Mouse (Mus musculus): ENCODE measurements around the gene Pop5. TPM values are rescaled to one million over a fixed set of nuclear protein-coding genes. Genes with fewer than 3 reads are reported as not detected.

Gene Pop5
- polyA plus RNA-seq, 1 experiment from 2014 or later, result 97.1 TPM

DNA sequence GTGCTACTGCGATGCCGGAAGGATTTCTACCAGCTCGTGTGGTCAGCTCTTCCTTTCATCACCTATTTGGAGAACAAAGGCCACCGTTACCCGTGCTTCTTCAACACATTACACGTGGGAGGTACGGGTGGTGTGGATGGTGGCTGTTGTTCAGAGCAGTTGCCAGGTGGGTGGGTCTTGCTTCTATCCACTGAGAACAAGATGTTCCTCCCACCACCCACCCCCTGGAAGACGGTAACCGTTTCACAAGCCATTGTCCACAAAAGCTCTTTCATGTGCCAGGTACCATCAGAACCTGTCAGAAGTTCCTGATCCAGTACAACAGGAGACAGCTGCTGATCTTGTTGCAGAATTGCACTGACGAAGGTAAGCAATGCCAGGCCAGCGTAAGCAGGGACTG is 4.6 kb downstream of the Pop5 start:
- Histone ChIP-seq H3K27me3 (peaks cover 1% of the 10 kb centered on the region; the same call in 1 of the 2 replicates), H3K4me3 (no peak overlapping the region), H3K36me3 (peaks cover 56% of the 10 kb centered on the region), H3K4me1 (peaks cover 16% of the 10 kb centered on the region), H3K27ac (no peak overlapping the region), H3K4me2 (no peak overlapping the region), H3K9me3 (no peaks in the 10 kb centered on the region), H3K9ac (no peak overlapping the region)
- no peak for ATAC-seq (ENCODE audit: insufficient number of reproducible peaks, low FRiP score, low TSS enrichment, low read depth)
- 84% methylated on average over 11 of the region's 11 CpGs for WGBS

DNA sequence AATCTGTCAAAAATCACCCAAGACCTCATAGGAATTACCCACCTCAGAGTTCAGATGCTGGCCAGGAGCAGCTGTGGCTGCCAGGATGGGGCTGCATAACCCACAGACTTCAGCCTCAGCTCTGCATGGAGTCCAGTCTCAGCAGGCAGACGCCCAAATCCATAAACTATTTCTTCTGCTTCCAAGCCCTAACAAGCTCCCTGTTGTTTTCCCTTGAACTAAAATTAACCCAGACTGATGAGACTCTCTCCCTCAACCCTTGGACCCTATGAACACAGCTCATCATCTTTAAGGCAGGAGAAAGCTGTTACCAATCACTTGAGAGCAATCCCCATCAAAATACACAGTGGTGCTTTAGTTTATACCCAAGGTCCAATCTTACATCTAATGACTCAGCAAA is 19.8 kb downstream of the Pop5 start:
- WGBS, result 59% methylated on average over 1 of the region's 1 CpGs
- Histone ChIP-seq H3K9ac (no peak overlapping the region), H3K27me3 (no peaks in the 10 kb centered on the region), H3K9me3 (no peaks in the 10 kb centered on the region), H3K4me2 (no peak overlapping the region), H3K4me3 (no peak overlapping the region), H3K36me3 (peaks cover 69% of the 10 kb centered on the region), H3K27ac (no peak overlapping the region), H3K4me1 (peaks cover 3% of the 10 kb centered on the region; the same call in 1 of the 2 replicates)
- no peak for ATAC-seq (ENCODE audit: insufficient number of reproducible peaks, low FRiP score, low TSS enrichment, low read depth)

DNA sequence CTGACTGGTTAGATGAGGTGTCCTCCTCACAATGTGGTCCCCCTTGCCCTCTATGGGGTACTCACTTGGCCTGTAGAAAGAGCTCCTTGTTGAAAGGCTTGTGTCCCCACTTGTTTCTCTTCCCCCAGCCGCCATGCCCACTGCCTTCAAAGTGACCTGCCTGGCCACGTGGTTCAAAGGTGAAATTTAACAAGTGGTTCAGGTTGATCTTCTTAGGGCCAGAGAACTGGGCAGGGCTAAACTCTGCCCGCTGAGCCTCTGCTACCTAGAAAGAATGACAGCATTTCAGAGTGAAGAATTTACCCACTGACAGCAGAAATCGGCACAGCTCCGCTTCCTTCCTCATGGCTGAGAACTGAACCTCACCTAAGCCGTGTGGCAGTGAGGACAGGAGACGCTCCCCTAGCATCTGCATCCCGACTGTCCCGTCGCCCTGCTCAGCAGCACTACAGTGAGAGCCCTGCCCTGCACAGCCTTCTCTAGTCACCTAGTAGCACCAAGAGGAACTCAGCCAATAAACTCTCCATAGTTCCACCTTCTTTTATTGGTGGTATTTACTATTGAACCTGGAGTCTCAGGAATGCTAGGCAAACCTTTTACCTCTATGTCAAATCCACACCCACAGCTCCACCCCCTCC is 21.4 kb downstream of the Pop5 start:
- no peak overlapping the region for H3K4me3 ChIP-seq
- 89% methylated on average over 10 of the region's 10 CpGs for WGBS
- H3K36me3 ChIP-seq, result peaks cover 58% of the 10 kb centered on the region
- no peak overlapping the region for H3K27ac ChIP-seq
- ATAC-seq (ENCODE audit: insufficient number of reproducible peaks, low FRiP score, low TSS enrichment, low read depth), result no peak
- H3K4me1 ChIP-seq, result peaks cover 5% of the 10 kb centered on the region; the same call in 1 of the 2 replicates
- no peaks in the 10 kb centered on the region for H3K27me3 ChIP-seq
- no peak overlapping the region for H3K4me2 ChIP-seq
- no peak overlapping the region for H3K9ac ChIP-seq
- H3K9me3 ChIP-seq, result no peaks in the 10 kb centered on the region

DNA sequence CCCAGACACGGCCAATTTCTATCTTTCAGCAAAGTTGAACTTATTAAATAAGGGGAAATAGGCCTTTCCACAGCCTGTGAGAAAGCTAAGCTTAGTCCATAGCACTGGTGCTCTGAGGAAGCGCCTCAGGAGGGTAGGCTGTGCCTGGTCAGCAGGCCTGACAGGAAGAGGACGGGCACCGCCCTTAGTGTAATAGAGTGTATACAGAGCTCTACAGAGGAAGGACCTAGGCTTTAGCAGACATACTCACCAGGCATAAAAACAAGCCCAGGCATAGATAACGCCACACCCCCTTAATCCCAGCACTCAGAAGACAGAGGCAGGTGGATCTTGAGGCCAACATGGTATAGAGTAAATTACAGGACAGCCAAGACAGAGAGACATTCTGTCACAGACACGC is 24.7 kb downstream of the Pop5 start:
- Histone ChIP-seq H3K9ac (no peak overlapping the region), H3K4me1 (peaks cover 9% of the 10 kb centered on the region), H3K27me3 (no peaks in the 10 kb centered on the region), H3K4me3 (no peak overlapping the region), H3K9me3 (no peaks in the 10 kb centered on the region), H3K27ac (no peak overlapping the region), H3K36me3 (peaks cover 61% of the 10 kb centered on the region), H3K4me2 (no peak overlapping the region)
- WGBS, result 77% methylated on average over 6 of the region's 6 CpGs
- no peak for ATAC-seq (ENCODE audit: insufficient number of reproducible peaks, low FRiP score, low TSS enrichment, low read depth)

DNA sequence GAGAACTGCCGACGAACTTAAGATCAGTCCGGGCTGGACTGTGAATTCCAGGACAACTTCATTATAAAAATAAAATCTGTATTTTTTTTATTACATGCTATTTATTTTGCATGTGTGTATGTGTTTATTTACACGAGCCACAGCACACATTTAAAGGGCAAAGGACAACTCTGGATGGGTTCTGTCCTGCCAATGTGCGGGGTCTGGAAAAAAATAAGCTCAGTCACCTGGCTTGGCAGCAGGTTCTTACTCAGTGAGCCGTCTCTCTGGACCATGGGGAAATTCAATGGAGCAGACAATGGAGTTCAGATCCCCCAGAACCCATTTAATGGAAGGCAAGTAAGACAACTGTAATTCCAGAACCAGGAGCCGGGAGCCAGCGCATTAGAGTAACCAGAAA is 25.5 kb downstream of the Pop5 start:
- H3K4me2 ChIP-seq, result no peak overlapping the region
- WGBS, result 75% methylated on average over 8 of the region's 8 CpGs
- ATAC-seq (ENCODE audit: insufficient number of reproducible peaks, low FRiP score, low TSS enrichment, low read depth), result no peak

DNA sequence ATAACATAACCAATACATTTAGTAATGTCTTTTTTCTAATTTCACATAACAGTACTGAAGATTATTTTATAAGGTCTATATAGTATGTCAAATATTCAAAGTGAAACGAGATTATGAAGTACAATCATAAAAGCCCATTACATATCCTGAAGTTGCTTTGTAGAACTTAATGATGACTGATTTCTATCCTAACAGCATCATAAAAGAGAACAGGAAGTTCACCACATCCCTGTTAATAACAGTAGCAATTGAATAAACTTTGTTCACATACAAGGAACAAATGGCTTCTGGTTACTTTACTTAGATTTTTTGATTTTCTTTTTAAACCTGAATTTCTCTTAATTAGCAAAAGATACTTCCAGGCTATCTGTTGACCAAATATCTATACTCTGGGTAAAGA is 26.2 kb downstream of the Pop5 start:
- 73% methylated on average over 1 of the region's 1 CpGs for WGBS
- H3K4me1 ChIP-seq, result peaks cover 18% of the 10 kb centered on the region
- no peak overlapping the region for H3K4me2 ChIP-seq
- no peaks in the 10 kb centered on the region for H3K9me3 ChIP-seq
- no peaks in the 10 kb centered on the region for H3K27me3 ChIP-seq
- no peak overlapping the region for H3K27ac ChIP-seq
- no peak overlapping the region for H3K4me3 ChIP-seq
- H3K9ac ChIP-seq, result no peak overlapping the region
- no peak for ATAC-seq (ENCODE audit: insufficient number of reproducible peaks, low FRiP score, low TSS enrichment, low read depth)
- H3K36me3 ChIP-seq, result peaks cover 45% of the 10 kb centered on the region

More for the DNA sequence above, 25.5 kb downstream of the Pop5 start:
- Histone ChIP-seq H3K27me3 (no peaks in the 10 kb centered on the region), H3K9me3 (no peaks in the 10 kb centered on the region), H3K36me3 (peaks cover 53% of the 10 kb centered on the region), H3K9ac (no peak overlapping the region), H3K4me1 (peaks cover 11% of the 10 kb centered on the region), H3K27ac (no peak overlapping the region), H3K4me3 (no peak overlapping the region)

DNA sequence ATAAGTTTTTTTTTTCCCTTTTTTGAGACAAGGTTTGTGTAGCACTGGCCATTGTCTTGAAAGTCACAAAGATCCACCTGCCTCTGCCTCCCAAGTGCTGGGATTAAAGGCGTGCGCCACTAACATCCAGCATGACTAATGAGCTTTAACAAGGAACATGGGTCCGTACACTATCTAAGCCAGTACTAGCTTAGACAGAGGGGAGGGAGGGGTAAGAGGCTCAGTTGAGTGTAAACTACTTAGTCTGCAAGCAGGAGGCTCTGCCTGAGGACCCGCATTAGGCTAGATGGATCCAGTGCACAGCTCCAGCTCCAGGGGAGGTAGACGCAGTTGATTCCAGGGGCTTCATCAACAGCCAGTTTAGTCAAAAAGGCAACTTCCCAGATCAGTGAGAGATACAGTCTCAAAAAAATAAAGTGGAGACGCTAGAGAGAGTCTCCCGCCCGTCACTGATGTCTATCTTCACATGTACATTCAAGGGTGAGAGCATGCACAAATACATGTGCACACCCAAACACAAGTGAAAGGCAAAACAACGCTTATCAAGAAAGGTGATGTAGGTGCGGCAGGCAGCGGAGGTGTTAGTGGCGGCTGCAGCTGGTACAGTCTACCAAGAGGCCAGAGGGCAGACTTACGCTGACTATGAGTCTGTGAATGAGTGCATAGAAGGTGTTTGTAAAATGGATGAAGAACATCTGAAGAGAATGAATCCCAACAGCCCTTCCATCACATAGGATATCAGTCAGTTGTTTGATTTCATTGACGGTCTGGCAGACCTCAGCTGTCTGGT is 27.1 kb downstream of the Pop5 start:
- no peak overlapping the region for H3K4me3 ChIP-seq
- H3K4me2 ChIP-seq, result no peak overlapping the region
- H3K9me3 ChIP-seq, result no peaks in the 10 kb centered on the region
- no peak for ATAC-seq (ENCODE audit: insufficient number of reproducible peaks, low FRiP score, low TSS enrichment, low read depth)
- 89% methylated on average over 14 of the region's 14 CpGs for WGBS
- H3K36me3 ChIP-seq, result peaks cover 37% of the 10 kb centered on the region
- no peak overlapping the region for H3K9ac ChIP-seq
- no peak overlapping the region for H3K27ac ChIP-seq
- no peaks in the 10 kb centered on the region for H3K27me3 ChIP-seq
- H3K4me1 ChIP-seq, result peaks cover 21% of the 10 kb centered on the region

DNA sequence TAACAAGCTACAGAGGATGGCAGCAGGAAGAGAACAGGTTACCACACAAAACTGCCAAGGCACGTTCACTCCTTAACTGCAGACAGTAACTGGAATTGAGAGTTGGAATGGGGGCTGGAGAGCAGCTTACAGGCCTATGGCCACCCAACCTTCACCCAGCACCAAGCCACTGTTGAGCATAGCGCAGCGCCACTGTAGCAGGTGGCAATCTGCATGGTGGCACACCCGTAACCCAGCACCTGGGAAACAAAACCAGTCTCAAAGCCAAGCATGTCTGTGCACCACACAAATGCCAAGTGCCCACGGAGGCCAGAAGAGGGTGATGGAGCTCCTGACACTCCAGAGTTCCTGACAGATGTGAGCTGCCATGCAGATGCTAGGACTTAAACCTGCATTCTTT is 30.7 kb downstream of the Pop5 start:
- no peak overlapping the region for H3K27ac ChIP-seq
- H3K4me2 ChIP-seq, result no peak overlapping the region
- H3K27me3 ChIP-seq, result no peaks in the 10 kb centered on the region
- H3K9ac ChIP-seq, result no peak overlapping the region
- ATAC-seq (ENCODE audit: insufficient number of reproducible peaks, low FRiP score, low TSS enrichment, low read depth), result 0 out of 2 replicates have a peak, but pooled peaks have one; percentile 52
- H3K36me3 ChIP-seq, result peaks cover 18% of the 10 kb centered on the region; the same call in 1 of the 2 replicates
- no peak overlapping the region for H3K4me3 ChIP-seq
- no peaks in the 10 kb centered on the region for H3K9me3 ChIP-seq
- WGBS, result 86% methylated on average over 5 of the region's 5 CpGs
- peaks cover 41% of the 10 kb centered on the region for H3K4me1 ChIP-seq

DNA sequence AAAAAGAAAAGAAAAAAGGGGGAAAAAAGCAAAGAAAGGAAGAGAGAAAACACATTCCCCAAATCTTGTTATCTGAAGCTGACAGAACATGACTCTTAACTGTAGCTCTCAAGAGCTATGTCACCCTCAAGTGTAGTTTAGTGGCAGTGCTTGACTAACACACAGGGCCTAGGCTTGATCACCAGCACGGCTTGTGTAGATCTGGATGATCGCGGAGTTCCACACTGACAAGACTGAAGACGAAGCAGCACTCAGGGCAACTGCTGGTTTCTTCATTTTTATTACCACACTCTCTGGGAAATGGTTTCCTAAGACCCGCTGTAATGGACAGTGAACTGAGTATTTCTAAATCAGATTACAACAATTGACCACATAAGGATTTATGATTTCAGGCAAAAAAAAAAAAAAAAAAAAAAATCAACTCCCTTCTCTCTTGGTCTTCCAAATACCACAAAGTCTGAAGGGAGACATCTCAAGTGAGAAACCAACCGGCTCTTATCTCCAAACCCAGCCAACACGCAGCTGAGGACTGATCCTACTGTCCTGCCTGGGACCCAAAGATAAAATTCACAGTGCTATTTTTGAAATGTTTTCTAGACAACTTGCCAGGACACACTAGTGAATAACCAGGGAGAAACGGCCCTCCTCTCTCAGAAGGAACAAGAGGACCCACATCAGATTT is 31.3 kb downstream of the Pop5 start:
- no peak overlapping the region for H3K4me2 ChIP-seq
- 81% methylated on average over 8 of the region's 8 CpGs for WGBS
- H3K27me3 ChIP-seq, result no peaks in the 10 kb centered on the region
- peaks cover 18% of the 10 kb centered on the region; the same call in 1 of the 2 replicates for H3K36me3 ChIP-seq
- no peak for ATAC-seq (ENCODE audit: insufficient number of reproducible peaks, low FRiP score, low TSS enrichment, low read depth)
- peaks cover 44% of the 10 kb centered on the region for H3K4me1 ChIP-seq
- no peak overlapping the region for H3K4me3 ChIP-seq
- H3K9me3 ChIP-seq, result no peaks in the 10 kb centered on the region
- H3K9ac ChIP-seq, result no peak overlapping the region
- no peak overlapping the region for H3K27ac ChIP-seq

DNA sequence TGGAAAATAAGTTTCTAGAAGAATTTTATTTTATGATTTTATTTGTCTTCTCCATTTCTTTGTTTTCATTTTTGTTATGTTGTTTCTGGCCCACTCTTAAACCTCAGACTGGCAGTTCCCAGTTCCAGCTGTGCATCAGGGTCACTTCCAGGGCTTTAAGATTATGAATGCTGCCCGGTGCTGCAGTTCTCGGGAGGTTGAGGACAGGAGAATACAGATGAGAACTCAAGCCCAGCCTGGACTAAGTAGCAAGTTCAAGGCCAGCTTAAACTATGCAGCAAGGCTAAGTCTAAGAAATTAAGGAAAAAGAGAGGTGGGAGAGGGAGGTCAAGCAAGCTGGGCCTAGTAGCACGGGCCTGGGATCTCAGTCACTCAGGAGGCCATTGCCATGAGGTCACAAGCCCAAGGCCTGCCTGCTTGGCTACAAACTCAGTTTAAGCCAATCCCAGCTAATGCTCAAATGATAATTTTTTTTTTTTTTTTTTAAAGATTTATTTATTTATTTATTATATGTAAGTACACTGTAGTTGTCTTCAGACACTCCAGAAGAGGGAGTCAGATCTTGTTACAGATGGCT is 31.9 kb downstream of the Pop5 start:
- WGBS, result 81% methylated on average over 3 of the region's 3 CpGs
- no peak overlapping the region for H3K4me3 ChIP-seq
- H3K9ac ChIP-seq, result no peak overlapping the region
- H3K9me3 ChIP-seq, result no peaks in the 10 kb centered on the region
- peaks cover 40% of the 10 kb centered on the region for H3K4me1 ChIP-seq
- no peak for ATAC-seq (ENCODE audit: insufficient number of reproducible peaks, low FRiP score, low TSS enrichment, low read depth)
- H3K27me3 ChIP-seq, result no peaks in the 10 kb centered on the region
- H3K4me2 ChIP-seq, result no peak overlapping the region
- peaks cover 16% of the 10 kb centered on the region; the same call in 1 of the 2 replicates for H3K36me3 ChIP-seq
- H3K27ac ChIP-seq, result no peak overlapping the region

DNA sequence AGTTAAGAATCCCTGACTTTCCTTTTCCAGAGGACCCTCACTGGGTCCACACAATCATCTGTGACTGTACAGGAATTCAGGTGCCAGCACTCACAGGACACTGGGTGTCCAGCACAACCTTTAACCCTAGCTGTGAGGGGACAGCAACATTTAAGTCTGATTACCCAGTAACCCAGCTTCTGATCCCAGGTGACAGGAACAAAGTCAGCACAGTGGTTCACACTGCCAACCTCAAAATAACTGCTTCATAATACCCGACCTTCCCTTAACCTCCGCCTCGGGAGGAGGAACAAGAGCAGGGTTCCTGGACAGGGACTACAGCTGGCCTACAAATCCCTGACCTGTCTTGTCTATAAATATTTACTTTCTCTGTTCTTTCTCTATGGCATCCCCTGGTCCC is 32.6 kb downstream of the Pop5 start:
- Histone ChIP-seq H3K9me3 (no peaks in the 10 kb centered on the region), H3K27ac (no peak overlapping the region), H3K4me2 (no peak overlapping the region), H3K9ac (no peak overlapping the region), H3K27me3 (no peaks in the 10 kb centered on the region), H3K4me3 (no peak overlapping the region), H3K36me3 (peaks cover 10% of the 10 kb centered on the region; the same call in 1 of the 2 replicates), H3K4me1 (peaks cover 43% of the 10 kb centered on the region)
- ATAC-seq (ENCODE audit: insufficient number of reproducible peaks, low FRiP score, low TSS enrichment, low read depth), result no peak
- 55% methylated on average over 3 of the region's 3 CpGs for WGBS

Data from limb, embryonic 15.5 days (tissue).